Mouse (Mus musculus) mature B cell (primary cell): Measurements from ENCODE around the gene Oit1.

Source experiments
- in situ Hi-C: fragments of 300-500 bp; cut with MboI; formaldehyde crosslinking; loops from 2 replicates; pipeline ENCODE4 v1.14.3; 2019

The Oit1 gene

GRCm38 (mm10) chr14:8335947-8336346 is 42.6 kb downstream of the Oit1 start:
- in situ Hi-C loops: no loop called here

- in situ Hi-C loops: no loop called here
Measured at GRCm38 (mm10) chr14:8334511-8334910, 44.0 kb downstream of the Oit1 start.

DNA sequence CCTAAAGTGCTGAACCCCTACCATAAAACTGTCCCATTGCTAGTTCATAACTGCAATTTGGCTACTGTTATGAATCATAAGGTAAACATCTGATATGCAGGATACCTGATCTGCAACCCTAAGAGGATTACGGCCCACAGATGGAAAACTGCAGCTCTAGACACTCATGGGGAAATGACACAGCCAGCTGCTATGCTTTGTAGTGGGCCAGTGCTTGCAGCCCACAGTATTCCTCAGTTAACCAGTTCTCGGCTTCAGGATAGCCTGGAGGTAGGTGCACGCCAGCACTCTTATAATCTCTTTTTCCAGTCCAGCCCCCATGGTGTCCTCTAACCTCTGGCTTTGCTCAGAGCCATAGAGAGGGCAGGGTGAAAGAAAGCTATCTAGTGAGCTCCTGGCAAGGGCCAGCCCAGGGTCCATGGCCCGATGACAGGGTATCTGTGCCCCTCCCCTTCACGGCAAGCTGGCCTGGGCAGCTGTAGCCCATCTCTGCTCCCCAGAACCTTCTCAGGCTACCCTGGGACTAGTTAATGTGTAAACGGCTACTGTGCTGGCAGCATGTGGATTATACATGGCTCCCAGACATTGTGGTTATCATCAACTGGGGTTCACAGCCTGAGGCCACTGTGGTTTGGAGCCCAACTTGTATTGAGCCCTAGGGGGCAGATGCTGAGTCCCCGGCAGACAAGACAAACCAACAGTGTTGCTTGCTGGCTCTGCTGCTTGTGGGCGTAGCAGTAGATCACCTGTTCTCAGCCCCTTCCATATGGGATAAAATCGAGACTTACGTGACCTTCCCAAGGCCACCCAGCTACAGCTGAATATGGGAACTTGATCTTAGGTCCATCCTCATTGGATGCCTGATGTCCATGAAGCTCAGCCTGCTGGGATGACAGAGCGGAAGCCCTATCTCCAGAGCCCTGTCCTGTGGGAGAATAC is 46.0 kb downstream of the Oit1 start:
- in situ Hi-C loops: no loop called here

- in situ Hi-C loops: no loop called here
Measured at GRCm38 (mm10) chr14:8331307-8331905, 47.1 kb downstream of the Oit1 start.

GRCm38 (mm10) chr14:8330390-8330789 is 48.2 kb downstream of the Oit1 start:
- in situ Hi-C loops: no loop called here

- in situ Hi-C loops: no loop called here
Measured at GRCm38 (mm10) chr14:8329552-8329951, 49.0 kb downstream of the Oit1 start.

- in situ Hi-C loops: no loop called here
Measured at GRCm38 (mm10) chr14:8327371-8327770, 51.2 kb downstream of the Oit1 start.

- in situ Hi-C loops: no loop called here
Measured at GRCm38 (mm10) chr14:8326961-8327360, 51.6 kb downstream of the Oit1 start.

DNA sequence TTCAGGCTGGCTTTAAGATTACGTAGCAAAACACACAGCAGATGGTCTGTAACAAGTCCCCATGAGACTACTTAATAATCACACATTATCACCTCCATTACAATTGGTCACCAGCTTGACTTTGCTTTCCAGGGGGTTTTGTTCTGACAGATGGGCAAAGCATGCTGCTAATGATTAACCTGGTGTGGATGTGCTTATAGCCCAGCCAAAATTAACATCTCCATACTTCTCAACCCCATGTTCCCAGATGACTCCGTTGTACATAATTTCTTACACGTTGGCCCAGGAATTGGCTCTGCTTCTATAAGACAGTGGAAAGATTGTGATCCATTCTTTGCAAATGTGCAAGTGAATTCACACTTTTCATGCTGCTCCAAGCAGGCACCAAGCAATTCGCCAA is 52.8 kb downstream of the Oit1 start:
- in situ Hi-C loops: no loop called here

DNA sequence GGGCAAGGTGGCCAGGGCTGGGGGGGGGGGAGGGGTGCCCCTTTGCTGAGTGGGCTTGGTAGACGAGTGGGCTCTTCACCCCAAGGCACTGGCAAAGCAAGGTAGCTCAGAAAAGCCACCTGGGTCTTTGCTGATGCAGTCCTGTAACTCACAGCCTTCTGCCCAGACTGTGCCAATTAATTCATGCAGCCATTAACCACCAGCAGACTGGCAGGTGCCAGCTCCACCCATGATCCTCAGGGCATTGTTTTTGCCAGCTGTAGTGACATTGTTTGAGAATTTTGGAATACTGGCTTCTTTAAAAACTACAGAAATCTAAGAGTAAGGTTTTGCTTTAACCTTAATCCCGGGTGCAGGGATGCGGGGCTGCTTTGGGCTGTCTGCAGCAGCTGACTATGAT is 58.0 kb downstream of the Oit1 start:
- in situ Hi-C loops: no loop called here

- in situ Hi-C loops: no loop called here
Measured at GRCm38 (mm10) chr14:8317194-8318097, 61.1 kb downstream of the Oit1 start, which contains the start of gene Fam107a. TSS of gene Fam107a (minus strand) at chr14:8318023.

- in situ Hi-C loops: no loop called here
Measured at GRCm38 (mm10) chr14:8316366-8317193, 62.0 kb downstream of the Oit1 start.

DNA sequence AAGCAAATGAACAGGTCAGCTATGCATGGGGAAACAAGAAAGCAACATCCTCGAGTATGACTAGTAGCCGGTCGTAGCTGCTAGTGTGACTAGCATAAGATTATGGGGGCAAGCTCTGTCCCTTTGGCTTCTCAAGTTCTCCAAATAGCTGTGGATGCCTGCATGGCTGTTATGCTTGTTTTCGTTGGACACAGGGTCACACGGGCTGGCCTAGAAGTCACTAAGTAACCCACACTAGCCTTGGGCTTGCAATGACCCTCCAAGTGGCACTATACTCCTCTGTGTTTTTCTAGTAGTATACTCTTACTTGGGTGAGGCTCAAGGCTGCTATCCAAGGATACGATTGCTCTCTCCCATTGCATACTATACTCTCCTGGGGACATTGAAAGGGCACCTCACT is 63.4 kb downstream of the Oit1 start:
- in situ Hi-C loops: no loop called here

DNA sequence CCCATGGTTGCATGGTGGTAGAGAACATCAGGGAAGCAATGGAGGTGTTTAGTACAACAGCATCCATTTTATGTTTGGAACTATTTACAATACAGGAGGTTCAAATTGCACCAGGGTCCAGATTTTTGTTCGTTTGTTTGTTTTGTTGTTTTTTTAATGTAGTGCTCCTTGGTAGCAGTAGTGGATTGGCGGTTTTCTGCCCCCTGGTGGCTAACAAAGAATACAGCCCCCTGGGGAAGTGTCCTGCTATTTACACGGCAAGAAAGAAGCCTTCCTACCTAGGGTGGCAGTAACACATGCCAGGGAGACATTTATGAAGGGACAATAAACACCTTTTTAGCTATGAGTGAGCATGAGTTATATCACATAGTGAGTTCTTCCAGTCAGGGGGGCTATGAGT is 64.0 kb downstream of the Oit1 start:
- in situ Hi-C loops: no loop called here

GRCm38 (mm10) chr14:8313877-8314276 is 64.7 kb downstream of the Oit1 start:
- in situ Hi-C loops: no loop called here

DNA sequence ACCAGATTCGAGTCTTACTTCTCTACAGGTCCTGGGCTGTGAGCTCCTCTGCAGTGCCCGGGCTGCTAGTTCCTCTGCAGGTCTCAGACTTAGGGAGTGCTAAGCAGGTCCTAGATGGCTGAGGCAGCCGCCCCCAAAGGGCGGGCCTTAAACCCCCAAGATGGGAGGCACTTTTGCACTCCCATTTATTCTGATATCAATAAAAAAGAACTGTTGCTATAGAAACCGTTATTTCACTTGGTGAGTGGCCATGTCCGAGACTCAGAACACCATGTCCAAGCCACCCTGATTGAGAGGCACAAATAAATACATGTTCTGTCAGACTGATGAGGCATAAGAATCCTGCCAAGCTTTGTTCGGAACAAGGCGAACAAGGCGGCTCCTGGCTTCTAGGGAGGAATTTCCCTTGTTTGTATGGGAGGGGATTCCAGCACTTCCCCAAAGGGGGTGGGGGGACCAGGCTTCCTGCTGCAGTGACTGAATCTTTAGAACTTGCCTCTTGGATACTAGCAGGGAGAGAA is 68.9 kb downstream of the Oit1 start:
- in situ Hi-C loops: no loop called here

- in situ Hi-C loops: no loop called here
Measured at GRCm38 (mm10) chr14:8308650-8309049, 69.9 kb downstream of the Oit1 start.

DNA sequence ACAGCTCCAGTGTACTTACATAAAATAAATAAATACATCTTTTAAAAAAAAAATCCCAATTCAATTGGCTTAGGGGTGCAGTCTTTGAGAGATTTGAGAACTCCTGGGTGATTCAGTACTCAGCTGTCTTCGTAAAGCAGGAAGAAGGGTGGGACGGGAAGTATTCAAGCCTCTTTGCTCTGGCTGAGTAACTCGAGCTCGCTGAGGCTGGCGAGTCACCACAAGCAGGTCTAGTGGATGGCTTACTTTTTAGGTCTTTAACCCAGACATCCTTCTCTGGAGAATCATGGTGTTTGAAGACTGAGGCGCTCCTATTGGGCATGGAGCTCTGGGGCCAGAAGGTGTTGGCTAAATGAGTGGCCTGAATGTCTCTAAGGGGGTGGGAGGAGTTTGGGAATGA is 71.7 kb downstream of the Oit1 start:
- in situ Hi-C loops: no loop called here

DNA sequence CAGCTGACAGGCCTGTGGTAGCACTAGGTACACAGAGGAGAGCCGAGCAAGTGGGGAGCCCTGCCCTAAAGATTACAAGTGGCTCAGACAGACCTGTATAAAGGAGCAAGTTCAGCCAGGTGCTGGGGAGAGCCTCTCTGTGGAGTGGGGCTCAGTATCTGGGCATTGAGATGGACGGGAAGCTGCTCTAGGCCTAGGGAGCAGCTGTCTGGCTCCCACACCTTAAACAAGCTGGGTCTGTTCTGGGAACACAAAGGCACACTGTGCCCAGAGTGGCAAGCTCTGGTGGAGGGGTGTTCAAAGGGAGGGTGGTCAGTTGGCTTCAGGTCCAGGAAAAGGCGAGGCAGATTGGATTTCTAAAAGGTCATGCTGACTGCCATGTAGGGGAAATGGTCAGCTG is 73.5 kb downstream of the Oit1 start:
- in situ Hi-C loops: no loop called here

GRCm38 (mm10) chr14:8304082-8304481 is 74.5 kb downstream of the Oit1 start:
- in situ Hi-C loops: no loop called here

GRCm38 (mm10) chr14:8302687-8303086 is 75.9 kb downstream of the Oit1 start:
- in situ Hi-C loops: no loop called here
